Mouse (Mus musculus) myocyte (in vitro differentiated cells): ENCODE data around the gene Nfe2l3.

Experiments used
- MAX ChIP-seq: IDR thresholded peaks from one replicate; pipeline ENCODE4 v1.6.1; 2011; ENCODE audit warnings: low read depth, mild to moderate bottlenecking, control low read depth
- MYOD1 ChIP-seq, 3 experiments: IDR thresholded peaks; one replicate each; pipeline ENCODE4 v1.6.1; 2011; ENCODE audit warnings: control low read depth in 2 of 3, low read depth in 2 of 3, mild to moderate bottlenecking in 2 of 3, moderate library complexity in 1 of 3; ENCODE audit not compliant: insufficient read length in 2 of 3, control insufficient read depth in 1 of 3
- MYOG ChIP-seq, 3 experiments: IDR thresholded peaks; one replicate each; pipeline ENCODE4 v1.6.1; 2011; ENCODE audit warnings: control low read depth in 2 of 3, low read depth in 2 of 3, mild to moderate bottlenecking in 2 of 3; ENCODE audit not compliant: insufficient read length in 2 of 3, control insufficient read depth in 1 of 3, insufficient read depth in 1 of 3
- POLR2A ChIP-seq: IDR thresholded peaks from one replicate; pipeline ENCODE4 v1.6.1; 2011; ENCODE audit warnings: low read depth, mild to moderate bottlenecking, control low read depth, moderate library complexity; ENCODE audit not compliant: insufficient read length
- POLR2AphosphoS2 ChIP-seq: IDR thresholded peaks from one replicate; pipeline ENCODE4 v1.6.1; 2011; ENCODE audit warnings: low read depth, control low read depth; ENCODE audit not compliant: insufficient read length
- REST ChIP-seq: IDR thresholded peaks from one replicate; pipeline ENCODE4 v1.6.1; 2011; ENCODE audit warnings: mild to moderate bottlenecking, control low read depth, moderate library complexity; ENCODE audit not compliant: insufficient read depth, insufficient read length
- SRF ChIP-seq: IDR thresholded peaks from one replicate; pipeline ENCODE4 v1.6.1; 2011; ENCODE audit warnings: low read depth; ENCODE audit not compliant: control insufficient read depth, insufficient read length
- TCF12 ChIP-seq: IDR thresholded peaks from one replicate; pipeline ENCODE4 v1.6.1; 2011; ENCODE audit warnings: mild to moderate bottlenecking, control low read depth; ENCODE audit not compliant: poor library complexity, insufficient read depth, severe bottlenecking
- USF1 ChIP-seq: IDR thresholded peaks from one replicate; pipeline ENCODE4 v1.6.1; 2011; ENCODE audit warnings: low read depth, mild to moderate bottlenecking, control low read depth, moderate library complexity

- no peak for TF ChIP-seq POLR2A
- TF ChIP-seq REST, result no peak
- TF ChIP-seq MAX, result no peak
- no peak for TF ChIP-seq TCF12
- no peak for TF ChIP-seq POLR2AphosphoS2
- TF ChIP-seq MYOG (IDR thresholded peaks at IDR 0.05; ENCODE audit: control insufficient read depth in 1 of 3, insufficient read depth in 1 of 3, insufficient read length in 2 of 3, low read depth in 2 of 3), result peak in 1 of 3 experiments; percentile 33
- TF ChIP-seq SRF, result no peak
- TF ChIP-seq USF1, result no peak
- peak in 2 of 3 experiments; percentile 50 to 58 for TF ChIP-seq MYOD1 (IDR thresholded peaks at IDR 0.05; ENCODE audit: control insufficient read depth in 1 of 3, insufficient read length in 2 of 3, low read depth in 2 of 3)
These were observed 31.2 kb upstream of the Nfe2l3 start for GRCm38 (mm10) chr6:51401294-51401693.
